Mouse (Mus musculus) heart, embryonic 13.5 days (tissue): Measurements from ENCODE around the gene Sdk2. TPM values are rescaled to one million over a fixed set of nuclear protein-coding genes. Genes with fewer than 3 reads are reported as not detected.

Source experiments
- ATAC-seq: fragments of 200-750 bp; cut with Nextera tagmentation; 2 replicates; pipeline ENCODE4 v1.8.0; 2017; ENCODE audit warnings: moderate TSS enrichment; ENCODE audit not compliant: insufficient number of reproducible peaks, low FRiP score, low TSS enrichment; ENCODE audit errors: extremely low read depth
- H3K27ac ChIP-seq: fragments of 300-500 bp; sonication (generic); replicated peaks from 2 replicates; pipeline ENCODE4 v1.5.1; 2015; ENCODE audit warnings: moderate library complexity, mild to moderate bottlenecking, inconsistent platforms
- H3K27me3 ChIP-seq: fragments of 300-500 bp; sonication (generic); replicated peaks from 2 replicates; pipeline ENCODE4 v1.6.1; 2015; ENCODE audit warnings: mild to moderate bottlenecking, inconsistent platforms
- H3K36me3 ChIP-seq: fragments of 300-500 bp; sonication (generic); 2 replicates; pipeline ENCODE4 v1.6.1; 2015; ENCODE audit warnings: mild to moderate bottlenecking, inconsistent platforms
- H3K4me1 ChIP-seq: fragments of 300-500 bp; sonication (generic); 2 replicates; pipeline ENCODE4 v1.6.1; 2015; ENCODE audit warnings: inconsistent platforms
- H3K4me2 ChIP-seq: fragments of 300-500 bp; sonication (generic); 2 replicates; pipeline ENCODE4 v1.6.1; 2015; ENCODE audit warnings: inconsistent platforms, mild to moderate bottlenecking, moderate library complexity
- H3K4me3 ChIP-seq: fragments of 300-500 bp; sonication (generic); 2 replicates; pipeline ENCODE4 v1.5.1; 2015; ENCODE audit warnings: moderate library complexity, mild to moderate bottlenecking, inconsistent platforms
- H3K9ac ChIP-seq: fragments of 300-500 bp; sonication (generic); 2 replicates; pipeline ENCODE4 v1.6.1; 2015; ENCODE audit warnings: inconsistent platforms, mild to moderate bottlenecking, moderate library complexity
- H3K9me3 ChIP-seq: fragments of 300-500 bp; sonication (generic); 2 replicates; pipeline ENCODE4 v1.6.1; 2016; ENCODE audit warnings: inconsistent platforms
- WGBS: fragments of 180-500 bp; shearing (Covaris S2); methylation state at CpG from one replicate; pipeline ENCODE4 v1.1.7; 2015; ENCODE audit warnings: mixed read lengths; 5-methylcytosine and 5-hydroxymethylcytosine counted together
- polyA plus RNA-seq: library from polyadenylated mRNA; unstranded; fragments of >200 nt; fragmentation: Nextera tagmentation; extraction: Ambion mirVana; gene quantifications from 2 replicates; pipeline ENCODE4 v1.2.1, GENCODE M21; 2015

The Sdk2 gene
- polyA plus RNA-seq, 1 experiment from 2014 or later: 1.9 TPM

DNA sequence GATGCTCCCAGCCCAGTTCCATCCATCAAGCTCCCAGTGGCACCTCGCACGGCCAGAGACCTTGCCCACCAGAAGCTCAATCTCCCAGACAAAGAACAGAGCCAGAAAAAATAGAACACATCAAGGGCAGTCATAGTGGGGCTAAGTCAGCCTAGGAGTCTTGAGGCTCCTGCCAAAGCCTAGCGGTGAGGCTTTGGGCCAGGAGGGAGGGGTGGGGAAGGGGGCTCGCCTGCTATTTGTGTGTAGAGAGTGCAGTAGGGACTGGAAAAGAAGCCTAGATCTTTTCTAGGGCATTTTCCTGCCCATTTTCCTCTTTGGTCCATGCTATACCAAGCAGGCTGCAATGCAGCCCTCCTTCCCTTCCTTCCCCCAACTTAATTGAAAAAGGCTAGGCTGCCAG is 76.8 kb downstream of the Sdk2 start:
- peak overlapping the region; percentile 54 for H3K4me2 ChIP-seq
- peaks cover 52% of the 10 kb centered on the region for H3K4me1 ChIP-seq
- H3K4me3 ChIP-seq: peak overlapping the region; percentile 40
- no peak for ATAC-seq
- H3K27me3 ChIP-seq: no peaks in the 10 kb centered on the region
- H3K27ac ChIP-seq: 0 out of 2 replicates have a peak overlapping the region, but pooled peaks have one; percentile 12
- H3K9ac ChIP-seq: no peak overlapping the region
- no peaks in the 10 kb centered on the region for H3K36me3 ChIP-seq
- WGBS: 18% methylated on average over 4 of the region's 4 CpGs
- no peaks in the 10 kb centered on the region for H3K9me3 ChIP-seq

DNA sequence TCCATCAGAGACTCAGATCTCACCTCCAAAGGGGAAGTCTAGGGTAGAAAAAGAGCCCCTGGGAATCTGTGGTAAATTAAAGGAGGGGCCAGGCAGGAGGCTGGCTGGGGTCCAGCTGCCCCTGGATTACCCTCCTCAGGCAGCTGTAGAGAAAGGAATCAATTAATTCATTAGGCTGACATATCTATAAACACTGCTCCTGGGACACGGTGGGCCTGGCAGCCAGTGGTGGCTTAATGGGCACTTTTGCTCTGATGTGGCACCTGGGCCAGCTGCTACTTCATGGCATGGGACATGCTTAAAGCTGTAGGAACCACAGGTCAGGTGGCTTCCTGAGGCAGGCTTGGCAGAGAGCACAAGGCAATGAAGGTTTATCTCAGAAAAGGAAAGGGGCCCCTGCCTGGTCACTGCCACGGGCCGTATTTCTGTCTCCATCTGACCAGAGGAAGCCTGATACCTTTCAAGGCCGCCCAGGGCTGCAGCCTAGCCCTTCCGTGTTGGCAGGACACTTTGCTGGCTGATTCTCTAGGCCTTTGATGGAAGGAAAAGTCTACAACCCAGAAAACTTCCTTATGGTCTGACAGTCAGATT is 80.9 kb downstream of the Sdk2 start:
- Histone ChIP-seq H3K27me3 (no peaks in the 10 kb centered on the region), H3K36me3 (no peaks in the 10 kb centered on the region), H3K9ac (no peak overlapping the region), H3K4me1 (peaks cover 52% of the 10 kb centered on the region), H3K27ac (no peak overlapping the region), H3K4me2 (no peak overlapping the region), H3K9me3 (no peaks in the 10 kb centered on the region; the same call in 1 of the 2 replicates), H3K4me3 (no peak overlapping the region)
- no peak for ATAC-seq
- 36% methylated on average over 5 of the region's 5 CpGs for WGBS

DNA sequence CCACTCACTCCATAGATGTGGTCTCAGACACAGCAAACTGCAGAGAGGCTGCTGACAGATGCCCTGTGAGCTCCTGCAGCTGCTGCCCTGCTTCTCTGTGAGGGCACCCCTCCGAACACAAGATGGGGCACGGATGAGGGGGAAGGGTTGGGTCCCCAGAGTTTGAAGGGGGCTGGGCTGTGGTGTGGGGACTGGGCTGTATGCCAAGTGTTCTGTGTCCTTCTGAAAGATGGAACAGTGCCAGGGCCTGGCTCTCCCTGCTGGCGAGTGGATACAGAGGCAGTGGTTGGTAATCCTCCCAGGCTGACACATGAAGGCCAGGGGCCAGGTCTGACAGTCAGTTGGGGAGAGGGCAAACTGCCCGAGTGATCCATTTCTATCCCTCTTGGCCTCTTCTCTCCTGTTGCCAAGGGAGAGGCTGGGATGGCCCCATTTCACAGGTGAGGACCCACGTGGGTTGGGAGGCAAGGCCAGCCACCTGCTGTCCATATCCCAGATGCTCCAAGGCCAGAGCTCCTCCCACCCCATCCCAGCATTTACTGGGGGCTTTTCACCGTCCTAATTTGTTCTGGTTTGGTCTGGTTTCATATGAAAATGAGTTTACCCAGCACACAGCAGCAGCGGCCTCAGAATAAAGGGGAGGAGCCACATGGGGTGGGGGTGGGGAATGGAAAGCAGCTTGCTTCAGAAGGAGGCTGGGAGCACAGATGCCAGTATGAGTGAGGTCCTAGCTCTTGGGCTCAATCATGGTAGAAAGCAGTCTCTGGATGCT is 84.9 kb downstream of the Sdk2 start:
- Histone ChIP-seq H3K4me2 (no peak overlapping the region), H3K4me1 (peaks cover 39% of the 10 kb centered on the region), H3K27ac (peak overlapping the region; percentile 63), H3K36me3 (no peaks in the 10 kb centered on the region), H3K27me3 (no peaks in the 10 kb centered on the region), H3K9ac (no peak overlapping the region), H3K4me3 (no peak overlapping the region), H3K9me3 (no peaks in the 10 kb centered on the region; the same call in 1 of the 2 replicates)
- peak; percentile 39; the same call in 1 of the 2 replicates for ATAC-seq
- WGBS: 26% methylated on average over 7 of the region's 7 CpGs

DNA sequence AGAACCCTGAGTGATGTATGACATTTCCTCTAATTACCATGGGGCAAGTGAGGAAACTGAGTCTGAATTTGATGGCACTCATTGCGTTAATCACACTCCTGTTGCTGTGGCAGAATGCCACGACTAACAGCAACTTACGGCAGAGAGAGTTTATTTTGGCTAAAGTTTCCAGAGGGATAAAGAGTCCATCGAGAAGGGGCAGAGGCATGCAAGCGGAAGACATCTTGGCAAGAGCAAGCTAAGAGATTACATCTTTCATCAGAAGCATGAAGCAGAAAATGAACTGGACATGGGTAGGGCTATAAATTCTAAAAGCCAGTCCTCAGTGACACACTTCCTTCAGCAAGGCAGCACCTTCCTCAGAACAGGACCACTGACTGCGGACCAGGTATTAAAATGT is 85.8 kb downstream of the Sdk2 start:
- Histone ChIP-seq H3K4me1 (peaks cover 31% of the 10 kb centered on the region), H3K4me2 (no peak overlapping the region), H3K4me3 (no peak overlapping the region), H3K27me3 (no peaks in the 10 kb centered on the region), H3K9me3 (no peaks in the 10 kb centered on the region; the same call in 1 of the 2 replicates), H3K36me3 (no peaks in the 10 kb centered on the region), H3K9ac (no peak overlapping the region), H3K27ac (peak overlapping the region; percentile 62; the same call in 1 of the 2 replicates)
- 51% methylated on average over 6 of the region's 6 CpGs for WGBS
- no peak for ATAC-seq

DNA sequence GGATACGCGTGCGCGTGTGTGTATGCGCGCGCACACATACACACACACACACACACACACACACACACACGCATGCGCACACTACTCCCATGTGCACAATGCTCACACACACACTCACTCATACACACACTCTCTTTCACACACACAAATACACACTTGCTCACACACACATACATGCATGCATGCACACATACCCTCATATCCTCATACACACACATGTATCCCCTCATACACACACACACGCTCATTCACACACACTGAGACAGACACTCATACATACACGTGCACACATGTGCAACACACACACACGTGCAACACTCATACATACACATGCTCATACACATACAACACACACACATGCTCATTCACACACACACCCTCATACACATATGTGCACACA is 88.5 kb downstream of the Sdk2 start:
- Histone ChIP-seq H3K9ac (no peak overlapping the region), H3K4me2 (no peak overlapping the region), H3K9me3 (no peaks in the 10 kb centered on the region; the same call in 1 of the 2 replicates), H3K27ac (no peak overlapping the region), H3K27me3 (no peaks in the 10 kb centered on the region), H3K36me3 (no peaks in the 10 kb centered on the region), H3K4me3 (no peak overlapping the region), H3K4me1 (peaks cover 37% of the 10 kb centered on the region)
- WGBS: 95% methylated on average over 12 of the region's 12 CpGs
- no peak for ATAC-seq

DNA sequence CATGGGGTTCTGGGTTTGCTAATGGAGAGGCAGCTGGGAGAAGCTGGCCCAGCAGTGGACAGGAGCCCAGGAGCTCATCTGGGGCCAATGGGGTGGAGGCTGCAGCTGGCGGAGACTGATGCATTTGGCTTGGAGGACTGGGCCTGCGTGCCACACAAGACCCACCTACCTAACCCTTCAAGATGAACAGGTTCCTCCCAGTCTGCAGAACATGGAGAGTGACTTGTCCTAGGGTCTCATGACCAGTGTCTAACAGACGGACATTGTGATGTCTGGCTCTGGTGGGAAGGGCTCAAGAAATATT is 91.2 kb downstream of the Sdk2 start:
- Histone ChIP-seq H3K4me3 (no peak overlapping the region), H3K4me2 (no peak overlapping the region), H3K27ac (no peak overlapping the region), H3K9ac (no peak overlapping the region), H3K9me3 (peaks cover 11% of the 10 kb centered on the region; the same call in 1 of the 2 replicates), H3K4me1 (peaks cover 28% of the 10 kb centered on the region), H3K27me3 (no peaks in the 10 kb centered on the region), H3K36me3 (no peaks in the 10 kb centered on the region)
- ATAC-seq: no peak
- WGBS: 61% methylated on average over 3 of the region's 3 CpGs

DNA sequence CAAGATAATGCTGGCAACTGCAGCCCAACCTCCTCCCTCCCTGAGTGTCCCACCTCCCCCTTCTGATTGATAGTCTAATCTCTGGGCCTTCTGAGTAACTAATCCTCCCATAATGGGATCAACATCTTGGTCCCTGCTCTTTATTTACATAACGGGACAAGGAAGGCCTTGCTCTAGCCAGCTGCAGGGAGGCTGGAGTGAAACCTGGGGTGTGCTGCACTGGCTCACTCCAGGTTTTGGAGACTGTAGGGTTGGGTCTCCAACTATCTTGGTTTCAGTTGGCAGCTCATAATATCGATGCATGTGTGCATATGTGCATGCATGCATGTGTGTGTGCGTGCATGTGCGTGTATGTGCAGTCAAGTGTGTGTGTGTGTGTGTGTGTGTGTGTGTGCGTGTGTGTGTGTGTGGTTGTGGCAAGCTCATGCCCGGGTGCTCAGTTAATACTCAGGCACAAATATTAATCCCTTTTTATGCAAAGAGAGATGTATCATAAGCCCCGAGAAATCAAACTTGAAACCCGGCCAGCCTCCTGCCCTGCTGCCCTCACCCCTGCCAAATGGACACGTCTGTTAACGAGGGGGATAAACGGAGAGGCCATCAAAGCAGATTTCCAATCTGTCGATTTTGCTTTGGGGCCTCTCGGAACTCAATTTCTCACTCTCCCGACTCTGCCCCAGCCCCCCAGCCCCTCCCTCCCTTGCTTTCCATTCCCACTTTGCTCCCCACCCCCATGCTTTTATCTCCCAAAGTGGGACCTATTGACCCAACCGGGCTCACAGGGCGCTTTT is 91.8 kb downstream of the Sdk2 start:
- Histone ChIP-seq H3K4me2 (no peak overlapping the region), H3K36me3 (no peaks in the 10 kb centered on the region)
- WGBS: 43% methylated on average over 16 of the region's 16 CpGs

DNA sequence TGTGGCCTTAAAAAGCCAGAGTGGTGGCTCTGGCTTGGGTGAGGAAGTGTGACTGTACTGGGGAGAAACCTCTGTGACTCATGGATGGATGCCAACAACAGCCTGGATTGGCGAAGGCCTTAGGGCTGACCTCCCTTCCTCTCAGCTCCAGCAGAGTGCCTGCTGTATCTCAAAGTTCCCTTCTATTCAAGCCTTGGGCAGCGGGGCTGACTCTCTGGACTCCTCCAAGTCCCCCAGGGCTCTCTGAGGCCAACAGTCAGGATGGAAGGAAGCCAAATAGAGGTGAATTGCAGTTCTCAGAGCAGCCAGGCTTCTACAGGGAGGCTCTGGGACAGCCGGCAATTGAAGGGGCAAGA is 94.4 kb downstream of the Sdk2 start:
- H3K36me3 ChIP-seq: peaks cover 14% of the 10 kb centered on the region
- H3K4me1 ChIP-seq: peaks cover 28% of the 10 kb centered on the region
- H3K9me3 ChIP-seq: peaks cover 42% of the 10 kb centered on the region
- H3K9ac ChIP-seq: no peak overlapping the region
- ATAC-seq: no peak
- no peak overlapping the region for H3K4me3 ChIP-seq
- H3K27ac ChIP-seq: peak overlapping the region; percentile 45; the same call in 1 of the 2 replicates
- 35% methylated on average over 3 of the region's 3 CpGs for WGBS
- H3K27me3 ChIP-seq: no peaks in the 10 kb centered on the region
- no peak overlapping the region for H3K4me2 ChIP-seq

More for the DNA sequence above, 91.8 kb downstream of the Sdk2 start:
- Histone ChIP-seq H3K4me3 (no peak overlapping the region), H3K27ac (no peak overlapping the region), H3K27me3 (no peaks in the 10 kb centered on the region), H3K9ac (no peak overlapping the region), H3K9me3 (peaks cover 17% of the 10 kb centered on the region; the same call in 1 of the 2 replicates), H3K4me1 (peaks cover 28% of the 10 kb centered on the region)
- no peak for ATAC-seq

DNA sequence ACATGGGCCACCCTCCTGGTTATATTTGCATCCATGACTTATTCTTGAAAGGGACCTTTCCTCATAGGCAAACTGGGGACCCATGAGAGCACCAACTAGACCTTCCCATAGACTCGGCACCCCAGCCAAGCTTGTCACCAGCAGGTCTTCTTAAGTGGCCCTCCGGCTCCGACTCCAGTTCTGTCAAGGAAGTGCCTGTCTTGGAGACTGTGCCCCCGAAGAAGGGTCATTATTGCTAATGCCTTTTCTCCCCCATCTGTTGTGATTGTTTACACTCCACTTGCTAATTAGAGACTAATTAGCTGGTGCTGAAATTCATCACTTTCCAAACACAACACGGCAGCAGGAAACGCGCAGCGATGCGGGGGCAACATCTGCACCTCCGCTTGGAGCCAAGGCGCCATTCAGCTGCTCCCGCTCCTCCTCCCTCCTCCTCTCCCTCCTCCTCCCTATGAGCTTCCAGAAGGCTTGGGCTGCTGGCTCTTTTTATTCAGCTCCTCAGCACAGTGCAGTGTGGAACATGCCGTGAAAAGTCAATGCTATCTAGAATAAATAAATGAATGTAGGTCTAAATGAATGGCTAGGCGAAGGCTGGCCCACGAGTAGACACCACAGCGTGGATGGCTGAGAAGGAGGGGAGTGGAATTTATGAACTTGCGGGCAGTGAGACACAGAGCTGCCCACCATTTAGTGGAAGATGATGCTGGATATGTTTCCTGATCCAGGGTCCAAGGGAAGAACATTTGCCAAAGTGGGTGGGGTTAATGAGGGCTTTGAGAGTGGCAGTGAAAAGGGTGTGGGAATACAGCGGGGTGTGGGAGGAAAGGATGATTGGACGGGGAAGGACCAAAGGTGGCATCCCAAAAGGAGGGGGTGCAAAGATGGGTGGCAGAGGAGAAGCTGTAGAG is 95.0 kb downstream of the Sdk2 start:
- Histone ChIP-seq H3K4me1 (peaks cover 28% of the 10 kb centered on the region), H3K9ac (no peak overlapping the region), H3K4me2 (no peak overlapping the region), H3K9me3 (peaks cover 49% of the 10 kb centered on the region), H3K27me3 (no peaks in the 10 kb centered on the region), H3K4me3 (no peak overlapping the region), H3K27ac (peak overlapping the region; percentile 45; the same call in 1 of the 2 replicates), H3K36me3 (peaks cover 20% of the 10 kb centered on the region)
- WGBS: 77% methylated on average over 19 of the region's 19 CpGs
- no peak for ATAC-seq

DNA sequence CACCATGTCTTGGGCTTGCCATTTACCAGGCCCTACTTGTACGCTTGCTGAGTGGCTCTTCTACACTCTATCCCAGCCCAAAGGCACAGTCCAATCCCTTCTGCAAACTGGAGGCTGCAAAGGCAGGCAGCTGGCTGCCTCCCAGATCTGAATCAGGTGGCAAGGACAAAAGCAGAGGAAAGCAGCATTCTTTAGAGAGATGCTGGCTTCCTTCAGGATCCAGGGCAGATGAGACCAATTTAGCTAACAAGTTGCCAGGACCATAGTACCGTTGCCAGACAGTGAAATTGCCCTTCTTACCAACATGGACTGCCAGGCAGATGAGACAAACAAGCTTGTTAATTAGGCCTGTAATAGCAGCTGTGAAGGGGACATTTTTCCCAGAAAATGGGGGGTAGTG is 96.8 kb downstream of the Sdk2 start:
- H3K27ac ChIP-seq: no peak overlapping the region
- no peak overlapping the region for H3K4me3 ChIP-seq
- no peaks in the 10 kb centered on the region for H3K27me3 ChIP-seq
- no peak overlapping the region for H3K4me2 ChIP-seq
- H3K9ac ChIP-seq: no peak overlapping the region
- H3K9me3 ChIP-seq: peaks cover 67% of the 10 kb centered on the region
- H3K4me1 ChIP-seq: peaks cover 22% of the 10 kb centered on the region
- ATAC-seq: no peak
- 82% methylated on average over 2 of the region's 2 CpGs for WGBS
- H3K36me3 ChIP-seq: peaks cover 35% of the 10 kb centered on the region
